Mouse (Mus musculus) kidney, embryonic 16.5 days (tissue): Measurements from ENCODE around the gene Ccl1. TPM values are rescaled to one million over a fixed set of nuclear protein-coding genes. Genes with fewer than 3 reads are reported as not detected.

Experiments
- ATAC-seq: fragments of 200-750 bp; cut with Nextera tagmentation; 2 replicates; pipeline ENCODE4 v1.8.0; 2017; ENCODE audit warnings: moderate TSS enrichment; ENCODE audit not compliant: low FRiP score, low TSS enrichment
- H3K27ac ChIP-seq: fragments of 300-500 bp; sonication (generic); 2 replicates; pipeline ENCODE4 v1.5.1; 2014; ENCODE audit warnings: low read length
- H3K27me3 ChIP-seq: fragments of 300-500 bp; sonication (generic); 2 replicates; pipeline ENCODE4 v1.6.1; 2014; ENCODE audit warnings: low read length, control low read depth, mixed read lengths; ENCODE audit not compliant: insufficient read depth
- H3K36me3 ChIP-seq: fragments of 300-500 bp; sonication (generic); 2 replicates; pipeline ENCODE4 v1.6.1; 2014; ENCODE audit warnings: low read length, control low read depth, mixed read lengths; ENCODE audit not compliant: insufficient read depth
- H3K4me1 ChIP-seq: fragments of 300-500 bp; sonication (generic); 2 replicates; pipeline ENCODE4 v1.6.1; 2014; ENCODE audit warnings: low read length, control low read depth, mixed read lengths; ENCODE audit not compliant: insufficient read depth
- H3K4me2 ChIP-seq: fragments of 300-500 bp; sonication (generic); replicated peaks from 2 replicates; pipeline ENCODE4 v1.6.1; 2014; ENCODE audit warnings: low read depth, low read length
- H3K4me3 ChIP-seq: fragments of 300-500 bp; sonication (generic); 2 replicates; pipeline ENCODE4 v1.5.1; 2014; ENCODE audit warnings: mild to moderate bottlenecking, low read length
- H3K9ac ChIP-seq: fragments of 300-500 bp; sonication (generic); replicated peaks from 2 replicates; pipeline ENCODE4 v1.6.1; 2014; ENCODE audit warnings: low read length
- H3K9me3 ChIP-seq: fragments of 300-500 bp; sonication (generic); 2 replicates; pipeline ENCODE4 v1.6.1; 2016; ENCODE audit warnings: low read length, control low read depth
- WGBS: fragments of 180-500 bp; shearing (Covaris S2); extraction: QIAGEN DNeasy Blood & Tissue Kit; methylation state at CpG from one replicate; pipeline ENCODE4 v1.1.7; 2014; 5-methylcytosine and 5-hydroxymethylcytosine counted together
- polyA plus RNA-seq: library from polyadenylated mRNA; unstranded; fragments of >200 nt; fragmentation: Nextera tagmentation; extraction: Ambion mirVana; gene quantifications from 2 replicates; pipeline ENCODE4 v1.2.1, GENCODE M21; 2015

Ccl1 gene
- polyA plus RNA-seq, 1 experiment from 2014 or later: not detected

GRCm38 (mm10) chr11:82259131-82259530, 46.4 kb downstream of the Ccl1 start:
- no peak for ATAC-seq
- Histone ChIP-seq H3K4me2 (no peak overlapping the region), H3K4me3 (no peak overlapping the region), H3K9ac (no peak overlapping the region), H3K4me1 (no peaks in the 10 kb centered on the region), H3K9me3 (no peaks in the 10 kb centered on the region), H3K27me3 (peaks cover 8% of the 10 kb centered on the region), H3K27ac (no peak overlapping the region), H3K36me3 (no peaks in the 10 kb centered on the region)
- 43% methylated on average over 4 of the region's 4 CpGs for WGBS

- no peak for ATAC-seq
- Histone ChIP-seq H3K9ac (no peak overlapping the region), H3K4me1 (no peaks in the 10 kb centered on the region), H3K36me3 (no peaks in the 10 kb centered on the region), H3K27me3 (peaks cover 3% of the 10 kb centered on the region), H3K9me3 (no peaks in the 10 kb centered on the region), H3K4me3 (no peak overlapping the region), H3K27ac (no peak overlapping the region), H3K4me2 (no peak overlapping the region)
- WGBS: 10% methylated on average over 4 of the region's 4 CpGs
Observed at GRCm38 (mm10) chr11:82255601-82256000, 49.9 kb downstream of the Ccl1 start.

- WGBS: 30% methylated on average over 4 of the region's 4 CpGs
- no peak overlapping the region for H3K9ac ChIP-seq
- no peak for ATAC-seq
Observed at GRCm38 (mm10) chr11:82253421-82253820, 52.1 kb downstream of the Ccl1 start.

GRCm38 (mm10) chr11:82251251-82251650, 54.2 kb downstream of the Ccl1 start:
- H3K9me3 ChIP-seq: no peaks in the 10 kb centered on the region
- no peaks in the 10 kb centered on the region for H3K36me3 ChIP-seq
- WGBS: 60% methylated on average over 6 of the region's 6 CpGs
- ATAC-seq: no peak
- H3K4me1 ChIP-seq: no peaks in the 10 kb centered on the region
- no peak overlapping the region for H3K27ac ChIP-seq
- no peak overlapping the region for H3K4me2 ChIP-seq
- no peaks in the 10 kb centered on the region for H3K27me3 ChIP-seq
- no peak overlapping the region for H3K9ac ChIP-seq
- no peak overlapping the region for H3K4me3 ChIP-seq

More at GRCm38 (mm10) chr11:82253421-82253820, 52.1 kb downstream of the Ccl1 start:
- Histone ChIP-seq H3K27ac (no peak overlapping the region), H3K4me2 (no peak overlapping the region), H3K36me3 (no peaks in the 10 kb centered on the region), H3K27me3 (no peaks in the 10 kb centered on the region; the same call in 1 of the 2 replicates), H3K9me3 (no peaks in the 10 kb centered on the region), H3K4me3 (no peak overlapping the region), H3K4me1 (no peaks in the 10 kb centered on the region)

- Histone ChIP-seq H3K36me3 (no peaks in the 10 kb centered on the region), H3K27ac (no peak overlapping the region), H3K4me2 (no peak overlapping the region), H3K9ac (no peak overlapping the region), H3K27me3 (no peaks in the 10 kb centered on the region), H3K4me1 (no peaks in the 10 kb centered on the region), H3K4me3 (no peak overlapping the region), H3K9me3 (no peaks in the 10 kb centered on the region)
- 80% methylated on average over 6 of the region's 6 CpGs for WGBS
- no peak for ATAC-seq
Observed at GRCm38 (mm10) chr11:82249945-82250344, 55.5 kb downstream of the Ccl1 start.

GRCm38 (mm10) chr11:82237439-82237838, 68.1 kb downstream of the Ccl1 start:
- Histone ChIP-seq H3K9ac (no peak overlapping the region), H3K4me3 (no peak overlapping the region), H3K9me3 (no peaks in the 10 kb centered on the region), H3K4me2 (no peak overlapping the region), H3K4me1 (no peaks in the 10 kb centered on the region), H3K27me3 (peaks cover 23% of the 10 kb centered on the region), H3K27ac (no peak overlapping the region), H3K36me3 (no peaks in the 10 kb centered on the region)
- ATAC-seq: no peak
- 44% methylated on average over 5 of the region's 5 CpGs for WGBS

- Histone ChIP-seq H3K27me3 (peaks cover 26% of the 10 kb centered on the region), H3K27ac (no peak overlapping the region), H3K36me3 (no peaks in the 10 kb centered on the region), H3K4me1 (no peaks in the 10 kb centered on the region), H3K9me3 (no peaks in the 10 kb centered on the region), H3K9ac (no peak overlapping the region), H3K4me3 (no peak overlapping the region), H3K4me2 (no peak overlapping the region)
- 28% methylated on average over 2 of the region's 2 CpGs for WGBS
- ATAC-seq: peak; percentile 46; the same call in 1 of the 2 replicates
Observed at GRCm38 (mm10) chr11:82235551-82236207, 69.8 kb downstream of the Ccl1 start.

GRCm38 (mm10) chr11:82233991-82234390, 71.5 kb downstream of the Ccl1 start:
- Histone ChIP-seq H3K36me3 (no peaks in the 10 kb centered on the region), H3K27me3 (peaks cover 26% of the 10 kb centered on the region), H3K9me3 (no peaks in the 10 kb centered on the region), H3K4me1 (no peaks in the 10 kb centered on the region), H3K9ac (no peak overlapping the region), H3K4me3 (no peak overlapping the region), H3K4me2 (no peak overlapping the region), H3K27ac (no peak overlapping the region)
- 49% methylated on average over 6 of the region's 6 CpGs for WGBS
- ATAC-seq: no peak

- H3K27ac ChIP-seq: no peak overlapping the region
- ATAC-seq: no peak
- H3K9me3 ChIP-seq: no peaks in the 10 kb centered on the region
- no peak overlapping the region for H3K4me2 ChIP-seq
- 37% methylated on average over 9 of the region's 9 CpGs for WGBS
- peaks cover 2% of the 10 kb centered on the region for H3K27me3 ChIP-seq
- no peak overlapping the region for H3K4me3 ChIP-seq
- H3K4me1 ChIP-seq: no peaks in the 10 kb centered on the region
- no peaks in the 10 kb centered on the region for H3K36me3 ChIP-seq
- H3K9ac ChIP-seq: no peak overlapping the region
Observed at GRCm38 (mm10) chr11:82226976-82227375, 78.5 kb downstream of the Ccl1 start.

GRCm38 (mm10) chr11:82225936-82226335, 79.6 kb downstream of the Ccl1 start:
- 75% methylated on average over 8 of the region's 8 CpGs for WGBS
- no peak overlapping the region for H3K4me3 ChIP-seq
- H3K27me3 ChIP-seq: no peaks in the 10 kb centered on the region; the same call in 1 of the 2 replicates
- no peak overlapping the region for H3K4me2 ChIP-seq
- no peaks in the 10 kb centered on the region for H3K4me1 ChIP-seq
- H3K9me3 ChIP-seq: no peaks in the 10 kb centered on the region
- no peak for ATAC-seq
- H3K27ac ChIP-seq: no peak overlapping the region
- no peak overlapping the region for H3K9ac ChIP-seq
- no peaks in the 10 kb centered on the region for H3K36me3 ChIP-seq
